Mouse (Mus musculus): ENCODE results near the gene Sorl1.

The Sorl1 gene

GRCm38 (mm10) chr9:42123713-42124576 is at the start of gene Sorl1:
Sorl1 (minus strand) TSS chr9:42124297.
- in situ Hi-C loops (cut with MboI, MseI), result no loop called here

- in situ Hi-C loops (cut with MboI, MseI), result no loop called here
Measured at GRCm38 (mm10) chr9:42173781-42174180, 49.7 kb upstream of the Sorl1 start.

- in situ Hi-C loops (cut with MboI, MseI), result no loop called here
Measured at GRCm38 (mm10) chr9:42169491-42169890, 45.4 kb upstream of the Sorl1 start.

- in situ Hi-C loops (cut with MboI, MseI), result no loop called here
Measured at GRCm38 (mm10) chr9:42169025-42169424, 44.9 kb upstream of the Sorl1 start.

GRCm38 (mm10) chr9:42164930-42165329 is 40.8 kb upstream of the Sorl1 start:
- in situ Hi-C loops (cut with MboI, MseI), result no loop called here

GRCm38 (mm10) chr9:42163011-42163410 is 38.9 kb upstream of the Sorl1 start:
- in situ Hi-C loops (cut with MboI, MseI), result no loop called here

- in situ Hi-C loops (cut with MboI, MseI), result no loop called here
Measured at GRCm38 (mm10) chr9:42159376-42159775, 35.3 kb upstream of the Sorl1 start.

GRCm38 (mm10) chr9:42158652-42159051 is 34.6 kb upstream of the Sorl1 start:
- in situ Hi-C loops (cut with MboI, MseI), result no loop called here

- in situ Hi-C loops (cut with MboI, MseI), result no loop called here
Measured at GRCm38 (mm10) chr9:42157981-42158380, 33.9 kb upstream of the Sorl1 start.

GRCm38 (mm10) chr9:42156566-42156965 is 32.5 kb upstream of the Sorl1 start:
- in situ Hi-C loops (cut with MboI, MseI), result no loop called here

GRCm38 (mm10) chr9:42154682-42155081 is 30.6 kb upstream of the Sorl1 start:
- in situ Hi-C loops (cut with MboI, MseI), result no loop called here

- in situ Hi-C loops (cut with MboI, MseI), result no loop called here
Measured at GRCm38 (mm10) chr9:42148816-42149215, 24.7 kb upstream of the Sorl1 start.

- in situ Hi-C loops (cut with MboI, MseI), result no loop called here
Measured at GRCm38 (mm10) chr9:42148036-42148435, 23.9 kb upstream of the Sorl1 start.

GRCm38 (mm10) chr9:42146463-42146862 is 22.4 kb upstream of the Sorl1 start:
- in situ Hi-C loops (cut with MboI, MseI), result no loop called here

- in situ Hi-C loops (cut with MboI, MseI), result no loop called here
Measured at GRCm38 (mm10) chr9:42141549-42142210, 17.6 kb upstream of the Sorl1 start.

GRCm38 (mm10) chr9:42138248-42138858 is 14.3 kb upstream of the Sorl1 start:
- in situ Hi-C loops (cut with MboI, MseI), result no loop called here

- in situ Hi-C loops (cut with MboI, MseI), result no loop called here
Measured at GRCm38 (mm10) chr9:42137578-42137977, 13.5 kb upstream of the Sorl1 start.

GRCm38 (mm10) chr9:42130793-42131760 is 7.0 kb upstream of the Sorl1 start:
- in situ Hi-C loops (cut with MboI, MseI), result no loop called here

- in situ Hi-C loops (cut with MboI, MseI), result no loop called here
Measured at GRCm38 (mm10) chr9:42127983-42128382, 3.9 kb upstream of the Sorl1 start.

- in situ Hi-C loops (cut with MboI, MseI), result no loop called here
Measured at GRCm38 (mm10) chr9:42125262-42125982, 1.3 kb upstream of the Sorl1 start.

GRCm38 (mm10) chr9:42123204-42123603 is 893 bp downstream of the Sorl1 start:
- in situ Hi-C loops (cut with MboI, MseI), result no loop called here

All from T-helper 2 cell (primary cell).